ENCODE assay signal across 21 mouse cellular contexts in genomic region chr12:57549667-57550160, GRCm38 (mm10). TPM values are rescaled to one million over a fixed set of nuclear protein-coding genes. Genes with fewer than 3 reads are reported as not detected.
DNase-seq lines count a peak whose midpoint lies in the region; ATAC-seq and TF ChIP-seq lines count a peak whose summit lies in the region.
"Had no signal": no experiment of that assay in that cellular context is flagged by ENCODE, and none has a peak within 500 bp of the region (broad histone marks: within the 10 kb centered on the region; RNA-seq: fewer than 3 reads in every experiment).

No protein-coding gene starts in this region.

- peak overlapping the region; percentile 73 for H3K4me2 ChIP-seq in lung, postnatal 0 days (replicated peaks; ENCODE audit: low read depth, low read length)
- H3K4me2 ChIP-seq in neural tube, embryonic 11.5 days (ENCODE audit: low read depth) = no peak overlapping the region
- H3K4me2 ChIP-seq: forebrain, embryonic 13.5 days; liver, embryonic 13.5 days had no signal

- no peak for TF ChIP-seq CTCF in lung, postnatal 0 days (IDR thresholded peaks at IDR 0.05)

- peak; percentile 74 for DNase-seq in heart, embryonic 10.5 days (ENCODE audit: low spot score)
- no peak for DNase-seq in heart, adult 8-10 months (ENCODE audit: low spot score)
- no peak for DNase-seq in lung, postnatal 0 days (ENCODE audit: low spot score)
- DNase-seq in lung, postnatal 10 days = no peak
- DNase-seq in embryonic facial prominence, embryonic 10.5 days (ENCODE audit: low spot score) = peak; percentile 36
- peak; percentile 12 for DNase-seq in neural tube, embryonic 11.5 days (ENCODE audit: low spot score)
- no peak for DNase-seq in layer of hippocampus, postnatal 25 days (ENCODE audit: extremely low spot score in 1 of 2, low spot score in 1 of 2)
- no peak for DNase-seq in heart, postnatal 36 days
- DNase-seq: B cell, adult 2 months; cerebellum, adult 11-12 months; heart, adult 18-20 months; heart, postnatal 4 days; kidney, postnatal 14 days; layer of hippocampus, adult 9-11 months; liver, embryonic 13.5 days; thymus, postnatal 14 days had no signal

- H3K9me3 ChIP-seq in heart, embryonic 10.5 days = no peaks in the 10 kb centered on the region
- no peaks in the 10 kb centered on the region for H3K9me3 ChIP-seq in lung, postnatal 0 days (ENCODE audit: low read length)
- no peaks in the 10 kb centered on the region for H3K9me3 ChIP-seq in embryonic facial prominence, embryonic 10.5 days
- no peaks in the 10 kb centered on the region for H3K9me3 ChIP-seq in neural tube, embryonic 11.5 days (ENCODE audit: control insufficient read depth, low read length)
- H3K9me3 ChIP-seq: forebrain, embryonic 13.5 days; G1E; liver, embryonic 13.5 days had no signal

- H3K27ac ChIP-seq in heart, embryonic 10.5 days = no peak overlapping the region
- H3K27ac ChIP-seq in lung, postnatal 0 days (ENCODE audit: low read length) = no peak overlapping the region
- no peak overlapping the region for H3K27ac ChIP-seq in embryonic facial prominence, embryonic 10.5 days (replicated peaks)
- no peak overlapping the region for H3K27ac ChIP-seq in neural tube, embryonic 11.5 days (ENCODE audit: low read depth, low read length)
- H3K27ac ChIP-seq: forebrain, embryonic 13.5 days; liver, embryonic 13.5 days had no signal

- H3K9ac ChIP-seq in lung, postnatal 0 days (replicated peaks; ENCODE audit: low read depth) = no peak overlapping the region
- no peak overlapping the region for H3K9ac ChIP-seq in neural tube, embryonic 11.5 days (ENCODE audit: low read length)
- H3K9ac ChIP-seq: forebrain, embryonic 13.5 days; liver, embryonic 13.5 days had no signal

- intact Hi-C loops in heart, postnatal 36 days (cut with DNase I) = loop anchor here (2.0 to 5.0 kb wide), 2 partner anchors 13 to 267 kb away; no protein-coding TSS in a partner anchor

- WGBS in heart, embryonic 10.5 days = under 1% methylated on average over 15 of the region's 15 CpGs
- 8% methylated on average over 15 of the region's 15 CpGs for WGBS in lung, postnatal 0 days
- 2% methylated on average over 15 of the region's 15 CpGs for WGBS in embryonic facial prominence, embryonic 10.5 days
- 3% methylated on average over 14 of the region's 15 CpGs for WGBS in neural tube, embryonic 11.5 days

- peaks cover 99% of the 10 kb centered on the region for H3K27me3 ChIP-seq in heart, embryonic 10.5 days (ENCODE audit: insufficient read depth, poor library complexity, severe bottlenecking)
- H3K27me3 ChIP-seq in lung, postnatal 0 days (replicated peaks; ENCODE audit: insufficient read depth, low read length) = peaks cover 31% of the 10 kb centered on the region
- peaks cover 100% of the 10 kb centered on the region for H3K27me3 ChIP-seq in embryonic facial prominence, embryonic 10.5 days (replicated peaks; ENCODE audit: low read depth, poor library complexity, severe bottlenecking)
- H3K27me3 ChIP-seq in neural tube, embryonic 11.5 days (ENCODE audit: control insufficient read depth, insufficient read depth, low read length) = peaks cover 96% of the 10 kb centered on the region

- H3K36me3 ChIP-seq in heart, embryonic 10.5 days = no peaks in the 10 kb centered on the region
- no peaks in the 10 kb centered on the region for H3K36me3 ChIP-seq in lung, postnatal 0 days (ENCODE audit: insufficient read depth, low read length)
- no peaks in the 10 kb centered on the region for H3K36me3 ChIP-seq in embryonic facial prominence, embryonic 10.5 days (replicated peaks)
- no peaks in the 10 kb centered on the region for H3K36me3 ChIP-seq in neural tube, embryonic 11.5 days (ENCODE audit: control insufficient read depth, insufficient read depth, low read length)
- H3K36me3 ChIP-seq: G1E; liver, embryonic 13.5 days had no signal

- TF ChIP-seq EP300 in lung, postnatal 0 days (IDR thresholded peaks at IDR 0.05) = no peak

- ATAC-seq in lung, postnatal 0 days = no peak
- ATAC-seq in neural tube, embryonic 11.5 days (ENCODE audit: insufficient read depth, low FRiP score, low TSS enrichment) = no peak
- ATAC-seq: forebrain, embryonic 13.5 days; inflammation-experienced regulatory T-cells, adult 6 months had no signal

- peak overlapping the region; percentile 18; the same call in 1 of the 2 replicates for H3K4me3 ChIP-seq in heart, embryonic 10.5 days
- H3K4me3 ChIP-seq in lung, postnatal 0 days (ENCODE audit: low read depth, low read length) = no peak overlapping the region
- H3K4me3 ChIP-seq in embryonic facial prominence, embryonic 10.5 days = no peak overlapping the region; the same call in 1 of the 2 replicates
- H3K4me3 ChIP-seq in neural tube, embryonic 11.5 days (ENCODE audit: low read depth, low read length) = no peak overlapping the region
- H3K4me3 ChIP-seq: forebrain, embryonic 13.5 days; liver, embryonic 13.5 days had no signal

- H3K4me1 ChIP-seq in heart, embryonic 10.5 days = peaks cover 30% of the 10 kb centered on the region
- H3K4me1 ChIP-seq in lung, postnatal 0 days (ENCODE audit: insufficient read depth, low read depth, low read length) = peaks cover 6% of the 10 kb centered on the region; the same call in 1 of the 2 replicates
- H3K4me1 ChIP-seq in embryonic facial prominence, embryonic 10.5 days = peaks cover 33% of the 10 kb centered on the region
- peaks cover 4% of the 10 kb centered on the region; the same call in 1 of the 2 replicates for H3K4me1 ChIP-seq in neural tube, embryonic 11.5 days (ENCODE audit: control insufficient read depth, insufficient read depth, low read length)

RNA-seq across cellular contexts. Expression of gene Foxa1, which starts 3.0 kb away (rescaled TPM):
- polyA plus RNA-seq in heart, embryonic 10.5 days (2016; fragmentation: Nextera tagmentation; extraction: Ambion mirVana) = 0.09 and 0.77 TPM in 2 replicates
- under 1 TPM in 1 of 4 experiments, not detected in 3; 0.14 TPM for total RNA-seq in heart, adult 8-10 months (2022)
- 7.9 and 8.2 TPM in 2 replicates for polyA plus RNA-seq in lung, postnatal 0 days (2015; fragmentation: Nextera tagmentation; extraction: Ambion mirVana)
- 0.49 and 0.72 TPM in 2 replicates for polyA plus RNA-seq in embryonic facial prominence, embryonic 10.5 days (2016; fragmentation: Nextera tagmentation; extraction: Ambion mirVana)
- polyA plus RNA-seq in neural tube, embryonic 11.5 days (2014; fragmentation: Nextera tagmentation; extraction: Ambion mirVana) = 1.6 and 1.7 TPM in 2 replicates
- not detected for total RNA-seq in layer of hippocampus, postnatal 25 days (2021)
- not detected for total RNA-seq in heart, postnatal 36 days (2021)
- total RNA-seq: adrenal gland, adult 18-20 months; gastrocnemius, adult 18-20 months; heart, postnatal 4 days had no signal
- polyA plus RNA-seq: inflammation-experienced regulatory T-cells, adult 6 months had no signal

RNA-seq across cellular contexts. Expression of gene Ttc6, which starts 14.2 kb away (rescaled TPM):
- polyA plus RNA-seq in heart, embryonic 10.5 days (2016; fragmentation: Nextera tagmentation; extraction: Ambion mirVana) = 0.25 and 0.62 TPM in 2 replicates
- total RNA-seq in heart, adult 8-10 months (2022) = not detected
- polyA plus RNA-seq in lung, postnatal 0 days (2015; fragmentation: Nextera tagmentation; extraction: Ambion mirVana) = 2.1 and 2.5 TPM in 2 replicates
- polyA plus RNA-seq in embryonic facial prominence, embryonic 10.5 days (2016; fragmentation: Nextera tagmentation; extraction: Ambion mirVana) = 0.34 and 0.38 TPM in 2 replicates
- polyA plus RNA-seq in neural tube, embryonic 11.5 days (2014; fragmentation: Nextera tagmentation; extraction: Ambion mirVana) = 0.27 and 0.33 TPM in 2 replicates
- under 1 TPM; 0.28 to 0.30 TPM for total RNA-seq in layer of hippocampus, postnatal 25 days (2021)
- total RNA-seq in heart, postnatal 36 days (2021) = not detected
- total RNA-seq: adrenal gland, adult 18-20 months; gastrocnemius, adult 18-20 months had no signal
- polyA plus RNA-seq: inflammation-experienced regulatory T-cells, adult 6 months had no signal

Comparison
In these comparisons a context has a peak if more than half of its experiments do, and no peak if none do; other contexts are left out.
1. DNase-seq: peak in heart, embryonic 10.5 days (single experiment), embryonic facial prominence, embryonic 10.5 days (single experiment) and neural tube, embryonic 11.5 days (single experiment); none in heart, adult 8-10 months (single experiment), lung, postnatal 0 days (single experiment), lung, postnatal 10 days (single experiment), layer of hippocampus, postnatal 25 days (0 of 2) and heart, postnatal 36 days (0 of 2).